Mouse (Mus musculus) hindbrain, embryonic 11.5 days (tissue): ENCODE results near the gene Hist1h4c. TPM values are rescaled to one million over a fixed set of nuclear protein-coding genes. Genes with fewer than 3 reads are reported as not detected.

ENCODE experiments used
- ATAC-seq: fragments of 200-750 bp; cut with Nextera tagmentation; 2 replicates; pipeline ENCODE4 v1.8.0; 2017; ENCODE audit warnings: mild to moderate bottlenecking, moderate TSS enrichment, moderate library complexity; ENCODE audit not compliant: low FRiP score
- DNase-seq: peaks from one replicate; pipeline ENCODE4 v3.0.0-alpha.2; 2015; ENCODE audit warnings: low spot score
- H3K27ac ChIP-seq: fragments of 300-500 bp; sonication (generic); 2 replicates; pipeline ENCODE4 v1.5.1; 2014; ENCODE audit warnings: mild to moderate bottlenecking, low read depth, low read length
- H3K27me3 ChIP-seq: fragments of 300-500 bp; sonication (generic); 2 replicates; pipeline ENCODE4 v1.6.1; 2014; ENCODE audit warnings: mild to moderate bottlenecking, low read length, moderate library complexity, mixed read lengths; ENCODE audit not compliant: control insufficient read depth, insufficient read depth
- H3K36me3 ChIP-seq: fragments of 300-500 bp; sonication (generic); 2 replicates; pipeline ENCODE4 v1.6.1; 2014; ENCODE audit warnings: mild to moderate bottlenecking, low read length, moderate library complexity, mixed read lengths; ENCODE audit not compliant: control insufficient read depth, insufficient read depth
- H3K4me1 ChIP-seq: fragments of 300-500 bp; sonication (generic); replicated peaks from 2 replicates; pipeline ENCODE4 v1.6.1; 2014; ENCODE audit warnings: low read length, mixed read lengths; ENCODE audit not compliant: control insufficient read depth, insufficient read depth
- H3K4me2 ChIP-seq: fragments of 300-500 bp; sonication (generic); replicated peaks from 2 replicates; pipeline ENCODE4 v1.6.1; 2014; ENCODE audit warnings: mild to moderate bottlenecking, low read depth, low read length
- H3K4me3 ChIP-seq: fragments of 300-500 bp; sonication (generic); 2 replicates; pipeline ENCODE4 v1.5.1; 2014; ENCODE audit warnings: low read depth, low read length
- H3K9ac ChIP-seq: fragments of 300-500 bp; sonication (generic); 2 replicates; pipeline ENCODE4 v1.6.1; 2014; ENCODE audit warnings: low read depth, low read length
- H3K9me3 ChIP-seq: fragments of 300-500 bp; sonication (generic); 2 replicates; pipeline ENCODE4 v1.6.1; 2016; ENCODE audit warnings: low read length; ENCODE audit not compliant: control insufficient read depth
- WGBS: fragments of 180-500 bp; shearing (Covaris S2); extraction: QIAGEN DNeasy Blood & Tissue Kit; methylation state at CpG from one replicate; pipeline ENCODE4 v1.1.7; 2014; 5-methylcytosine and 5-hydroxymethylcytosine counted together
- polyA plus RNA-seq: library from polyadenylated mRNA; unstranded; fragments of >200 nt; fragmentation: Nextera tagmentation; extraction: Ambion mirVana; gene quantifications from 2 replicates; pipeline ENCODE4 v1.2.1, GENCODE M21; 2014

The Hist1h4c gene
- polyA plus RNA-seq, 1 experiment from 2014 or later: 4.9 TPM

- H3K27ac ChIP-seq: no peak overlapping the region
- no peaks in the 10 kb centered on the region for H3K36me3 ChIP-seq
- H3K4me2 ChIP-seq: no peak overlapping the region
- WGBS: 79% methylated on average over 5 of the region's 5 CpGs
- H3K4me3 ChIP-seq: no peak overlapping the region
- peaks cover 7% of the 10 kb centered on the region; the same call in 1 of the 2 replicates for H3K4me1 ChIP-seq
- H3K9ac ChIP-seq: no peak overlapping the region
- H3K9me3 ChIP-seq: no peaks in the 10 kb centered on the region
- no peaks in the 10 kb centered on the region for H3K27me3 ChIP-seq
- ATAC-seq (no peak), DNase-seq (no peak)
Observed at GRCm38 (mm10) chr13:23743215-23743614, 45.0 kb upstream of the Hist1h4c start.

DNA sequence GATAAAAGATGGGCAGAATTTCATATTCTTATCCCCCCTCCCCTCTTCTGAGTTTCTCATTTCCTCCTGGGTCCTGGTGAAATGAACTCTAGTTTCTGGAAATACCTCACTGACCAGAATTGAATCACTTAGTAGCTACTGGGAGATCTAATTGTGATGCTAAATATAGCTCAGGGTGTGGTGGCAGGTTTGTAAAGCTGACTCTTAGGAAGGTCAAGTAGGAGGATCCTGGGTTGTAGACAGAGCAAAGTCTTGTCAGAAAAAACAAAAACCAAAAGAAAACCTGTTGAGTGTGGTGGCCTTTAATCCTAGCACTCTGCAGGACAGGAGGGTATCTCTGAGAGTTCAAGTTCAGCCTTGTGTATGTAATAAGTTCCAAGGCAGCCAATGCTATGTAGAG, 43.8 kb upstream of the Hist1h4c start:
- ATAC-seq: no peak
- no peak overlapping the region for H3K27ac ChIP-seq
- H3K4me2 ChIP-seq: no peak overlapping the region; the same call in 1 of the 2 replicates
- no peak overlapping the region for H3K9ac ChIP-seq
- no peak overlapping the region for H3K4me3 ChIP-seq
- no peak for DNase-seq
- no peaks in the 10 kb centered on the region for H3K27me3 ChIP-seq
- H3K9me3 ChIP-seq: no peaks in the 10 kb centered on the region
- H3K36me3 ChIP-seq: no peaks in the 10 kb centered on the region
- 0 out of 2 replicates have a peak, but pooled peaks cover 3% of the 10 kb centered on the region for H3K4me1 ChIP-seq

DNA sequence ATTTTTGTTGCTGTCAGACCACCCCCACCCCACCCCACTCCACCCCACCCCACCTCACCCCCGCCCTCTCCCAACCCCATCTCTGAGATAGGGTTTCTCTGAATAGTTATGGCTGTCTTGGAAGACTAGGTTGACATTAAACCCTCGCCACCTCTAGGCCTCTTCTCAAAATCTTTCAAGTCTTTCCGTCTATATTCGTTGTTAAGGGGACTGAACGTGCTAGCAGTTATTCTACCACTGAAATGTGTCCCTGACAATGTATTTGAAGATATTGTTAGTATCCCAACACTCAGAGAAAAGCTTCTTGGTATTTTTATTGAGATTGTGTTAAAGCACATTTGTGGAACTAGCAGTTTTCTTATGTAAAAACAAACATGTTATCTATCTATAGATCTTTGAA, 42.7 kb upstream of the Hist1h4c start:
- 0 out of 2 replicates have a peak overlapping the region, but pooled peaks have one; percentile 20 for H3K27ac ChIP-seq
- WGBS: 47% methylated on average over 5 of the region's 5 CpGs
- no peaks in the 10 kb centered on the region for H3K36me3 ChIP-seq
- H3K9ac ChIP-seq: peak overlapping the region; percentile 27; the same call in 1 of the 2 replicates
- H3K4me2 ChIP-seq: peak overlapping the region; percentile 96; the same call in 1 of the 2 replicates
- H3K4me1 ChIP-seq: 0 out of 2 replicates have a peak, but pooled peaks cover 3% of the 10 kb centered on the region
- DNase-seq: no peak
- no peaks in the 10 kb centered on the region for H3K27me3 ChIP-seq
- no peaks in the 10 kb centered on the region for H3K9me3 ChIP-seq
- H3K4me3 ChIP-seq: no peak overlapping the region
- no peak for ATAC-seq

- 31% methylated on average over 13 of the region's 13 CpGs for WGBS
- H3K4me1 ChIP-seq: 0 out of 2 replicates have a peak, but pooled peaks cover 3% of the 10 kb centered on the region
- peak overlapping the region; percentile 96 for H3K27ac ChIP-seq
- peak overlapping the region; percentile 96 for H3K4me2 ChIP-seq
- DNase-seq (no peak), ATAC-seq (no peak)
- no peaks in the 10 kb centered on the region for H3K36me3 ChIP-seq
- no peaks in the 10 kb centered on the region for H3K9me3 ChIP-seq
- no peaks in the 10 kb centered on the region for H3K27me3 ChIP-seq
- peak overlapping the region; percentile 57 for H3K4me3 ChIP-seq
- peak overlapping the region; percentile 75 for H3K9ac ChIP-seq
Observed at GRCm38 (mm10) chr13:23740256-23740840, 42.1 kb upstream of the Hist1h4c start.

DNA sequence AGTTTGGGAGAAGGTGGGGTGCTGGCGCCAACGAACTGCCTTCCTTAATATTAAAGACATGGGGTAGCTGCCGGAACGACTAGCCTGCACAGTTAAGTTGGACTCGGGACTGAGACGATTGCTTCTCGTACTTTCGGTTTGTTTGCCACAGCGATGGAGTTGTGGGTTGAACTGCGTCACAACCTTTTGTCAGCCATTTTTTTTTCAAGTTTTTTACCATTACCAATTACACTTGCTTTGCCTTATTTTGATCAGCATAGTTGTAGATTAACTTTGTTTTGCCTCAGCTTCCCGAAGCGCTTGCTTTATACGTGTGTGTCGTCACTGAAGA, 41.6 kb upstream of the Hist1h4c start:
- 0 out of 2 replicates have a peak, but pooled peaks cover 3% of the 10 kb centered on the region for H3K4me1 ChIP-seq
- H3K9ac ChIP-seq: peak overlapping the region; percentile 75
- no peaks in the 10 kb centered on the region for H3K27me3 ChIP-seq
- 1% methylated on average over 14 of the region's 14 CpGs for WGBS
- H3K27ac ChIP-seq: peak overlapping the region; percentile 96
- H3K4me2 ChIP-seq: peak overlapping the region; percentile 96
- DNase-seq (no peak), ATAC-seq (no peak)
- peak overlapping the region; percentile 57 for H3K4me3 ChIP-seq
- no peaks in the 10 kb centered on the region for H3K36me3 ChIP-seq
- H3K9me3 ChIP-seq: no peaks in the 10 kb centered on the region

GRCm38 (mm10) chr13:23739069-23739921, 41.0 kb upstream of the Hist1h4c start:
- H3K27me3 ChIP-seq: no peaks in the 10 kb centered on the region
- H3K4me1 ChIP-seq: 0 out of 2 replicates have a peak, but pooled peaks cover 3% of the 10 kb centered on the region
- H3K27ac ChIP-seq: peak overlapping the region; percentile 96
- H3K9me3 ChIP-seq: no peaks in the 10 kb centered on the region
- DNase-seq (peak; percentile 88), ATAC-seq (peak; percentile 87)
- H3K4me2 ChIP-seq: peak overlapping the region; percentile 96
- peak overlapping the region; percentile 75 for H3K9ac ChIP-seq
- no peaks in the 10 kb centered on the region for H3K36me3 ChIP-seq
- under 1% methylated on average over 39 of the region's 39 CpGs for WGBS
- peak overlapping the region; percentile 57 for H3K4me3 ChIP-seq

DNA sequence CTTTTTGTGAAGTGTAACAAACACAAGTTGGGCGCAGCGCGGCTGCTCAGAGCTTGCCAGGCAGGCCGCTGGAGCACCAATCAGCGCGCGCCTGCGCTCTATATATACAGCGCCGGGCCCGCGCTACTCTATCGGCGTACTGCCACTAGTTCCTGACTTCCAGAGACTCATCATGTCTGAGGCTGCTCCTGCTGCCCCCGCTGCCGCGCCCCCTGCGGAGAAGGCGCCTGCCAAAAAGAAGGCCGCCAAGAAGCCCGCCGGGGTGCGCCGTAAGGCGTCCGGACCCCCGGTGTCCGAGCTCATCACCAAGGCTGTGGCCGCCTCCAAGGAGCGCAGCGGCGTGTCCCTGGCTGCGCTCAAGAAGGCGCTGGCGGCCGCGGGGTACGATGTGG, 40.4 kb upstream of the Hist1h4c start, which contains the start of gene Hist1h1c:
TSS of gene Hist1h1c (plus strand) at position 132 of the 392 bp plus-strand sequence.
- H3K27me3 ChIP-seq: no peaks in the 10 kb centered on the region
- peak; percentile 95 for ATAC-seq
- peak within 1 kb of the TSS; percentile 96 for H3K27ac ChIP-seq
- H3K4me3 ChIP-seq: peak within 1 kb of the TSS; percentile 57
- under 1% methylated on average over 27 of the region's 38 CpGs for WGBS
- H3K36me3 ChIP-seq: no peaks in the 10 kb centered on the region
- peak; percentile 93 for DNase-seq
- H3K9me3 ChIP-seq: no peaks in the 10 kb centered on the region
- 0 out of 2 replicates have a peak, but pooled peaks cover 3% of the 10 kb centered on the region for H3K4me1 ChIP-seq
- peak within 1 kb of the TSS; percentile 75 for H3K9ac ChIP-seq
- H3K4me2 ChIP-seq: peak within 1 kb of the TSS; percentile 96

DNA sequence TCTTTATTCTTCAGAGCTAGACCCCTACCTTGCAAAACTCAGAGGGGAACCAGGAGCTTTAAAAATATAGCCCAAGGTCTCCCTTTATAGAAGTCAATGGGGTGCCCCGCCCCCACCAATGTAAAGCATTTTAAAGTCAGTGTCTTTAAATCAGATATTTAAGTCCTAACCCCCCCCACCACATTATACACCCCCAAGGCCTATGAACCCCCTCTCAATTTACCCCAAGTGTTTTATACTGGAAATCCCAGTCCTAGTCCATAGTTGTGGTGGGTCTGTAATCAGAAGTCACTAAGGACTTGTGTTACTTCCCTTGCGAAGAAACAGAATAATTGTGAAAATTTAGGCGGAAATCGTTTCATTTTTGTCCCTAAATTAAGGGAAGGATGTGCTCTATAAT, 39.8 kb upstream of the Hist1h4c start:
- peak overlapping the region; percentile 96; the same call in 1 of the 2 replicates for H3K4me2 ChIP-seq
- no peaks in the 10 kb centered on the region for H3K36me3 ChIP-seq
- H3K4me3 ChIP-seq: peak overlapping the region; percentile 57
- no peaks in the 10 kb centered on the region for H3K9me3 ChIP-seq
- H3K9ac ChIP-seq: peak overlapping the region; percentile 44; the same call in 1 of the 2 replicates
- no peak for ATAC-seq
- H3K27me3 ChIP-seq: no peaks in the 10 kb centered on the region
- H3K27ac ChIP-seq: peak overlapping the region; percentile 96
- 0 out of 2 replicates have a peak, but pooled peaks cover 3% of the 10 kb centered on the region for H3K4me1 ChIP-seq
- peak; percentile 43 for DNase-seq
- WGBS: 17% methylated on average over 4 of the region's 4 CpGs
